Mouse (Mus musculus): Measurements from ENCODE around the gene St3gal3. TPM values are rescaled to one million over a fixed set of nuclear protein-coding genes. Genes with fewer than 3 reads are reported as not detected.

Gene St3gal3
- total RNA-seq, 2 experiments from 2014 or later, result 27.1 to 29.2 TPM

DNA sequence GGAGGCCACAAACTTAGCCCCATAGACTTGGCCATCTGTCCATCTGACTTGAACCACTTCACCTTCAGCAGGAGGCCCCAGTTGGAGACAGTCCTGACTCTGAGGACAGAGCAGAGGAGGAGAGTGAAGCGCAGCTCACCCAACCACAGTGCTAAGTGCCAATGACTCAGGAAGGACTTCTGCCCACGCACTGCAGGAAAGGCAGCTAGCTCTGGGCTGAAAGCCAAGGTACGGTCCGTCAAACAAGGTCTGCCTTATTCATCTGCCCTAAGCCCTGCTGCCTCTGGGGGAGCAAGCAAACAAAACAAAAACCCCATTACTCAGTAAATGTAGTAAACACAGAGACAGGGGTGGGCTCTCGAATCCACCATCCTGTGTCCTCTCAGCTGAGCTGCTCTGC lies 4.2 kb upstream of the St3gal3 start:
- DNase-seq, result peak; percentile 82

DNA sequence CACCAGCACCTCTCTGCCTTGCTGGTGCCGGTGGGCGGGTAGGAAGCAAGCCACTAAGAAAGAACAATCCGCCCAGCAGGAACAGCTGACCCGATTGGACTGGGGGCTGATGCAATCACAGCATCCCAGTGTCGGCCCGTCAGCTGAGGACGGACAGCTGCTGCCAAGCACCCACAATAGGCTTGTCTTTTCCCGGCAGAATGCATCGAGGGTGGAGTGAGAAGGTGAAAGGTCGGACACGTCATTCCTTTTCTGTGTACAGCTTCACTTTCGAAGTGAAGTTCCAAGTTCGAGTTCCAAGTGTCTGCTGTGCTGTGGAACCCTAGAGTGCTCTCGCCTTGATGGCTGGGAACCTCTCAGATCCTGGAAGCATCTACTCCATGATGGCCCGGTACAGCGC lies 3.1 kb upstream of the St3gal3 start:
- DNase-seq, result no peak

DNA sequence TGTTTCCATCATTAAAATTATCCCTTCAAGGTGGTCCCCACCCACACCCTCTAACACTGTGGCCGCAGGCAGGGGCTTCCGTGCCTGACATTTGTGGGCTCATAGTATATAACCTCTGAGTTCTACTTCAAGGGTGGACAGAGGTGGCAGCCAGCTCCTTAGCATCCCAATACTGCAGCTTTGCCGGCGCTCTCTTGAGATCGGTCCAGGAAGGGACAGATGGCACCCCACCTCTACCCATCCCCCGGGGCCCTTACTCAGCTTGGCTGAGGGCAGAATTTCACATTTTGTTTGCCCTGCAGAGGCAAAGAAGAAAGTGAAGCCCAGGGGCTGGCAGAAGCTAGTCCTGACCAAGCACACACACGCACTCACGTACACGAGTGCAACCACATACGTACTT lies 2.6 kb upstream of the St3gal3 start:
- no peak for DNase-seq

DNA sequence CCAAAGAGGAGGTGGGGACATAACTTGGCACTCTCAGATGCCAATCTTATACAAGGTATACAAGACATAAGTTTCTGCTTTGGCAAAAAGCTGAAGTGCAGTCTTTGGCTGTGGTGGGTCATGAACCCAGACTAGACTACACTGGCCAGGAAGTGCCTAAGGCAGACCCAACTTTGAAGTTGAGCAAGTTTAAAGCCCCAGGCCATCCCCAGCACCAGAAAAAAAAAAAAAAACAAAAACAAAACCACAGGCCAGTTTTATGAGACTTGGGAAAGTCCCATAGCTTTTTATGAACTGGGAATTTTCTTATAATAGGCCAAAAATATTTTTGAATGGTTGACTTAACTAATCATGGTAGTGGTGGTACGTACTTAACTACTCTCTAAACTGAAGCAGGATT lies 700 bp upstream of the St3gal3 start:
- DNase-seq, result no peak

DNA sequence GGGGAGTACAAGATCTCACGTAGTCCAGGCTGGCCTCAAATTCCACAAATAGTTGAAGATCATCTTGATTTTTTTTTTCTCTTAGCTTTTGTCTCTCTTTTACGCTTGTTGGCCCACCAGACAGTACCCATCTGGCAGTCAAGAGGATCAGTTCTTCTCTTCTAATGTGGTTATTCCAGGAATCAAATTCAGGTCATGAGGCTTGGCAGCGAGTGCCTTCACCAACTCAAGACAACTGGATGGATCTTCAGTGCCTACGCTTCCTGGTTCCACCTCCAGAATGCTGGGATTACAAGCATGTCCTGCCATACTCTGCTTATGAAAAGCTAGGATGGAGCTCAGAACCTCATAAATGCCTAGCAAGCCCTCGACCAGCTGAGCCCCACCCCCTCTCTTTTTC lies 3.4 kb downstream of the St3gal3 start:
- DNase-seq, result no peak

DNA sequence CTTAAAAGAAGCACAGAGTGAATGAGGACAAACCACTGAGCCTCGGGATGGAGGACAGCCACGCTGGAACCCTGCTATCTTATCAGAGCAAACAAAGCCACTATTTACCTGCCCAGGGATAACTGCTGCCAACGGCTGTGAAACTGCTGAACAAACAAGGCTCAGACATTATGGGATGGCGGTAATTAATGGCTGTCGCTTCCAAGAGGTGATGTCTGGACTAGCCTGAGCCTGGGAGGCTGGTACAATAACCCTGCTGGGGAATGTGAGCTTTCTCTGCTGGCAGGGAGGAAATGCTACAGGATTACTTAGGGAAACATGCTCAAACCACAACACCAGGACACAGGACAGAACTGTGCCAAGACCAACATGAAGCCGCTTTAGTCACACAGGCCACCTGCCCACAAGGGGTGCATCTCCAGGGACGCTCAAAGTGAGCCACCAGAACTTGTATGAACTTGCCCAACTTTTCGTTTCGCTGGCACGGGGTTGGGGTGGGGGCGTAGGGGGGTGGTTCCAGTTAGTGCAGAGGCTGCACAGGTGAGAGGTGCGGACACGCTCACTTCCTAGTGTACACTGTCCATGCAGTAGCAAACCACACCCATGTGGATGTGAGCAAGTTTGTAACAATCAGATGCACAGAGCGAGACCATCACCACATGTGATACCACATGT lies 11.5 kb downstream of the St3gal3 start:
- DNase-seq, result no peak

DNA sequence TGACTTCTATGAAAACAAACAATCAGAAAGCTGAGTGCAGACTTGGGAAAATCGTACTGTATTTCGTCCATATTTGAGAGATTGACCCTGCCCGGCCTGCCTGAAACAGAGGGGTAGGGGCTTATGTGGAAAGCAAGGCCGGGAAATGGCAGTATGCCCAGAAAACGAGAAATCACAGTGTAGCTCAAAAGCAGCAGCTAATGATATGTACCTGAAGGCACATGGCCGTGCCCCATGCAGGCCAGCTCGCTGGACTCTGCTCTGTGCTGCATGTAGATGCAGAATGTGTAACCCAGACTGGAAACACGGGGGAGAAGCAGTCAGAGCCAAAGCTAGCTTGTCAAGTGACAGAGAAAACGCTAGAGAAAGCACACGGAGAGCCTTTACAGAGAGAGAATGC lies 12.6 kb downstream of the St3gal3 start:
- DNase-seq, result no peak

DNA sequence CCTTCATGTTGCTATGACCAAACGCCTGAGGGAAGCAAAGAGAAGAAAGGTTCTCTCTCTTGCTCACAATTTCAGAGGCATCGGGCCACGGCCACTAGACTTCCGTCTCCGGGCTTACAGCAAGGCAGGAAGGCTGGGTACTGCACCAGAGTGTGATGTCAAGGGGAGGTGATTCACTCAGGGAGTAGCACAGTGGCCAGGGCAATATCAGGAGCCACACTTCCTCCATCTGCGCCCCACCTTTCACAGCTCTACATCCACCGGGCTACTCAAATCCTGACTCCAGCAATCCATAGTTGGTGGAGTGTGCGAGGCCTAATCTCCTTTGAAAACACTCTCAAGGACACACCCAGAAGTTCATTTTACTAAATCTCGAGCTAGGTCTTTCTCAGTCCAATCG lies 17.1 kb downstream of the St3gal3 start:
- no peak for DNase-seq

DNA sequence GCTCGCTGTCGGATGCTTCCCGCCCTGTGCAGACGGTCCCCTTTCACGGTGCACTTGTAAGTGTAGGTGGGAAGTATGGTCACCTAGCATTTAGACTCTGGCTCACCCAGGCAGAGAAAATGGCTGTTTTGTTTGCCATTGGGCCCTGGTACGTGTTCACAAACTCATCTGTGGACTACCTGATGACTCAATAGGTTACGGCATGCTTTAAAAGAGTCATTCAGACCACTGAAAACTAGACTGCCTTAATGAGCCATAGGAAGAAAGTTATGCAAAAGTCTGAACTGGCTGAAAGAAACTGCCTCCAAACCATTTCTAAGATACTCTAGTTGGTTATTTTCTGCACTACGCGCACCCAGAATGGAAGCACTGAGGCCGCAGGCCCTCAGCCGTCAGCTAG lies 18.6 kb downstream of the St3gal3 start:
- DNase-seq, result no peak

DNA sequence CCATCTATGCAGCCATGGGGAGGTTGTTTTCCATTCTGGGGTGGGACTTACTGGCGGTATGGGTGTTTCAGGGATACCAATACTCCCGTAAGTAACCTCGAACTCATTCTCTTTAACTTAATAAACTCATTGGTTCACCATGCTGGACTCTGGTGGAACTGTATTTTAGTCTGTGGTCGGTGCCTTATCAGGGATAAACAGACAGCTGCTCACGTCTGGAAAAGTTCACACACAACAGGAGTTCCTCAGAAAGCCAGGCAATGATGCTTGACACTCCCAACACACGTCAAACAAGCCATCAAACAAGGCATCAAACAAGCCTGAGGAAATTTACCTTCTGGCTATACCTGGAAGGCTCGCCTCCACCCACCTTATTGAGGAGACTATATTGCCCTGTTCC lies 19.6 kb downstream of the St3gal3 start:
- DNase-seq, result no peak

DNA sequence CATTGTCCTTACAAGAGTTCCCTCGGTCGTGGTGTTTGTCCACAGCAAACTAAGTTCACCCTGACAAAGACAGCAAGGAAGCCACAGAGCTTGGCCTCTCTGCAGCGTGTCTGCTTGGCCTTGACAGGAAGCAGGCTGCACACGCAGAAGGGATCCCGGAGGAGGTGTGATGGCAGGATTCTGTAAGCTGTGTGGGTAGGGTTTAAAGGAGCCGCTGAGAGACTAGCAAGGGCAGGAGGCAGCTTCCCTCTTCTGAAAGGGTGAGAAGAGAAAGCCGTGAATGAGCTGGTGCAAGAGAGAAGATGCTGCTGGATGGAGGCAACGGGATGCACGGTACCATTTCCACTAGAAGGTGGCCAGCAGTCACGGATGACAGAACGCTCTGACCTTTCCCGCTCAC lies 22.1 kb downstream of the St3gal3 start:
- no peak for DNase-seq

DNA sequence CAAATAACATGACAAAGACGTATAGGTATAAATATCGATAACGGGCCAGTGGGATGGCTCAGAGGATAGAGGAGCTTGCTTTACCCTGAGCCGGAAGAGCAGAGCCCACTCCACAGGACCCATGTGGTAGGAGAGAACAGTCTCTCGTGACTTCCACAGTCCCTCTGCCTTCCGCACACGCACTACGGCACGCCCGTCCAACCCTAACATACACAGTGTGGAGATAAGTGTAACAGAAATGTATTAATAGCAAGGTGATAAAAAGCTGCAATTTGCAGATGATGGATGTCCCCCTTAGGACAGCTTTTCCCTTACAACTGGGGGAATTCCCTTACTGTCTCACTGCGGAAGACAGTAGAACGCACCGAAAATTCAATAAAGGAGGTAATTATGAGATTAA lies 25.1 kb downstream of the St3gal3 start:
- no peak for DNase-seq

DNA sequence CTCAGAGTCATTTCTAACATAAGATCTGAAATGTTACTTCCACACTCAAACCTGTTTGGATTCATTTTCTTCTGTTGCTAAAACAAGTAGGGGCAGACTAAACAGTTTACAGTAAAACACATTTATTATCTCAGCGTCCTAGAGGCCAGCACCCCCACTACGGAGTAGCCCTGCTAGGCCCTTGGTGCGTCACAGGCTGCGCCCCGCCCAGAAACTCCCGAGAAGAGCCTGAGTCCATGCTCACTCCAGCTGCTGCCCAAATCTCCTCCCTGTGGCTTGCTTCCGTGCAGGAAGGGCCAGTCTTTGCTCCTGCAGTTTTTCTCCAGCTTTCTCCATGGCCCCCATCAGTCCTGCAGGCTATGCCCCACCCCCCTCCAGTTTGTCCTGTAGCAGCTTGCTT lies 25.9 kb downstream of the St3gal3 start:
- peak; percentile 51 for DNase-seq

DNA sequence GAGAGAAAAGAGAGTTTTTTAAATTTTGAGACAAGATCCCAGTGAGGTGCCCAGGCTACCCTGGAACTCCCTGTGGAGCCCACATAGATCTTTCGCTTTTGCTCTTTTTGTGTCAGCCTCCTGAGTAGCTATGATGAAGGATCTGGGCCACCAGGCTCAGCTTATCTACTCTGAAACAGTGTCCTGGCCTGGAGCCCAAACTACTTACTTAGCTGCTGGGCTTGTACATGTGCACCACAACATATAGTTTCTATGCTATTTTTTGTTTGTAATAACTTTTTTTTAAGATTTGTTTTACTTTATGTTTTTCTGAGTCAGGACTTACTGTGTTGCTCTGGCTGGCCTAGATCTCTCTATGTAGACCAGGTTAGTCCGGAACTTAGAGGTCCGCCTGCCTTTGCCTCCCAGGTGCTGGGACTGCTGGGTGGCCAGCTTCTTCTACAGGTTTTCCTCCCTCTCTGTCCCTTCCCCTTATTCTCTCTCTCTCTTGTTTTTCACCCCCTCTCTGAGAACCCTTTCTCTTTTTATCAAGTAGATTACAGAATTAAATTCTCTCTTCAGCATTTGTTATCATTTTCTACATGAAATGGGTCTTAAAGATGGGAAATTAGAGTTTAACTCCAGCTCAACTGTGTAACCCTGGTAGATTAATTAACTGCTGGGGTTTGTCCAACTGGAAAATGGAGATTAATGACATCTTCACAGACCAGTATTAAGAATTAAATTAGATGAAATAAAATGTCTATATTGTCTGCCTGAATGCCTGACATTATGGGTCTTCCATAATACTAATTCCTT lies 29.3 kb downstream of the St3gal3 start:
- no peak for DNase-seq

DNA sequence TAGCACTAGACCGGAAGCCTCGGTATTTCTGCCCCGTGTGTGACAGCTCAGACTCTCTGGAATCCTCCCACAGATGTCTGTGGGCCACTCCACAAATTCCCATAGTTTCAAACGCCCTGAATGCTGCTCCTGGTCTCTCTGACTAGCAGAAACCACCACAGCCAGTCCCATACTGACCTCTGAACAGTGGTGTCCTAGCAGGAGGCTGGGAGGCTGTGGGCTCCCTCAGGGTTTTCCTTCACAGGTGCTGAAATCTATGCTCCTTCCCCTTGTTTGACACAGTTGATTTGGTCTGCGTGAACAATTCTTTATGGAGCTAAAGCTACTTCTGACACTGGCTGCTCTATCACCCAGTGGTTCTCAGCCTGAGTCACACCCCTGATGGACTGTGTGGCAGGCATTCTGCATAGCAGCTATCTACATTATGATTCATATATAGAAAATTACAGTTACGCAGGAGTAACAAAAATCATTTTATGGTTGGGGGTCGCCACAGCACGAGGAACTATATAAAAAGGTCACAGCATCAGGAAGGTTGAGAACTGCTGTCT lies 31.4 kb downstream of the St3gal3 start:
- no peak for DNase-seq

DNA sequence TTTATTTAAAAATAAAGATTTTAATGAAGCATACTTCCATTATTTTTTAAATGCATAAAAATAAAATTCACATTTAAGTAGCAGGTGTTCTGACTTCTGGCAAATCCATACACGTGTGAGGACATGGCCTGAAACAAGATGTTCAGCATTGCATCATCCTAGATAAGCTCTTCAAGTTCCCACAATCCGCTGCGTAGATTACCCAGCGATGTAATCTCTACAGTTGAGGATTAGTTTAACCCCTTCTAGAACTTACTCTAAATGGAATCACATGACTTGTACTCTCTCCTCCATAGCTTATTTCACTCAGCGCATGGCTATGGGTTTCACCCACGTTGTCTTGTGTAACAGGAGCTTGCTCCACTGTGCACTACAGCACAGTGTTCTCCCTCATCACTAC lies 33.2 kb downstream of the St3gal3 start:
- DNase-seq, result no peak

DNA sequence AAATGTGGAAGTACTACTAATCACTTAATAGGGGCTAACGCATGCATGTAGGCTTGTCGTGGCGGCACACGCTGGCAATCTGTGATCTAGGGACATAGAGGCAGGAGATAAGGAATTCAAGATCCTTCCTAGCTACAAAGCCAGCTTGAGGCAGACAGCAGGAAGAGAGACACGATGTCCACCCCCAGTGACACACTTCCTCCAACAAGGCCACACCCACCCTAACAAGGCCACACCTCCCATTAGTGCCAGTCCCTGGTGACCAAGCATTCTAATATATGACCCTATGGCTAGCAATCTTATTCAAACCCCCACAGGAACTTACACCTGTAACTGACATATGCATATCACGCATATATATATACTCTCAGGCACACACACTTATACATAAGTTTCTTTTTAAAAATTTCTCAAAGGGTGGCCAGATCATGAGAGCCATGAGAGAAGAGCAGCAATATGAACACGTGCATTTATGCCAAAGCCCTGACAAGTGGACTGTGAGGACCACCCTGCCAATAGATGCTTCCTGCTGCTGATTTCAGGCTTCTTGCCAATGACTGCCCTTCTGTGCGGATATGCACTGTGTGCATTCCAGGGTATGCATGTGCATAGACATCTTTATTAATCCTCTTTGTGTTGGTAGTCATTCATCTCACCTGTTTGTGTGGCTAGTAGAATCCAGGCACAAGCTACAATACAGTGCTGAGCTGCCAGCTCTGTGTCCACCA lies 34.9 kb downstream of the St3gal3 start:
- DNase-seq, result no peak

DNA sequence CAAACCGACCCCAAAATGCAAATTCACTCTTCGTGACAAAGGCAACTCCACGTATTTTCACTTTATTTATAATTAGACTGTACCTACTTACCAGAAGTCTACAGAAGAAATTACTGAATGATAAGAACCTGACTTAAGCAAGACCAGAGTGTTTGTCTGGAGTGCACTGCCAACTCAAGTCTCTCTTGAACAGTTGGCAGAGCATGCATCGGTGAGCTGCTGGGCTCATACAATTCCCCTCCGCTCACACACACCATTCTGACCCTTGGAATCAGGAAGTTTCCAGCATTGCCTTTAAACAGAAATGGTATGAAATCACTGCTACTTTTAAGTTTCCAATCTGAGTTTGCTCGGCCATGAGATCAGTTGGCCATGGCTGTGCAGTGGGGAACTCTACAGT lies 36.1 kb downstream of the St3gal3 start:
- no peak for DNase-seq

DNA sequence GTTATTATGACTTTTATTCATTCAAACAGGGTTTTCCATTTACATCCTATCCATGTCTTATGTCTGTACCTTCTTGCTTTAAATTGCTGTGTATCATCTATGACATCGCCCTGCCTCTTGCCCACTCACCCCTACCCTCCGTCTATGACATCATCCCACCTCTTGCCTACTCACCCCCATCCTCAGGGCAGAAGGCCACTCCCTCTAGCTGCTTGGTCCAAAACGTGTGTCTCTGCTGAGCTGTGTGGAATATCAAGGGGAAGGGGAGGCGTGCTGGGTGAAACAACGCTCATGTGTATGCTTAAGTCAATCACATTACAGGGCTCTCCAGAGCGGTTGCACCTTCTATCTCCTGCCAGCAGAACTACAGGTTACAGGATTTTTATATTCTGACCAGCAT lies 38.6 kb downstream of the St3gal3 start:
- DNase-seq, result no peak

DNA sequence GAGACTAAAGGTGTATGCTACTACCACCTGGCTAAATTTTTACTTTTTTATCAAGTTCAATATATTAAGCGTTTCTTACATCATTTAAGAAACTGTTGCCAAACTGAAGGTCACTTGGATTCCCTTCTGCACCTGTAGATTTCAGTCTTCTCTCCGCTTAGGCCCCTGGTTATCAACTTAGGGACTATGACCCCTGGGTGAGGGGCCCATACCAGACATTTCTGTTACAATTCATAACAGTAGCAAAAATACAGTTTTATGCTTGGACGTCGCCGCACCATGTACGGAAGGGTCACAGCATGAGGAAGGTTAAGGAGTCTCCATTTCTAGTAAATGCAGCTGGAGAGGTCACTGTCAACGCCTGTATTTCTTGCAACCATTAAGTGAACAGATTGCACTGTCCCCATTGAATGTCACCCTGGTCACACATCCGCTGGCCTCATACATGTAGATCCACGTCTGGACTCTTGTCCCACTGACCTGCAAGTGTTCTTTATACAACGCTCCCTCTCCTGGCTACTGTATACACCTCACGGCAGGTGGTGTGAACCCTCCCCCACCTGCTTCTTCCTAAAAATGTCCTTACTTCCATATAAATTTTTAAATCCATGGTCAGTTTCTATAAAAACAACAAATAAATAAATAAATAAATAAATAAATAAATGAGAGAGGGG lies 41.8 kb downstream of the St3gal3 start:
- no peak for DNase-seq

DNA sequence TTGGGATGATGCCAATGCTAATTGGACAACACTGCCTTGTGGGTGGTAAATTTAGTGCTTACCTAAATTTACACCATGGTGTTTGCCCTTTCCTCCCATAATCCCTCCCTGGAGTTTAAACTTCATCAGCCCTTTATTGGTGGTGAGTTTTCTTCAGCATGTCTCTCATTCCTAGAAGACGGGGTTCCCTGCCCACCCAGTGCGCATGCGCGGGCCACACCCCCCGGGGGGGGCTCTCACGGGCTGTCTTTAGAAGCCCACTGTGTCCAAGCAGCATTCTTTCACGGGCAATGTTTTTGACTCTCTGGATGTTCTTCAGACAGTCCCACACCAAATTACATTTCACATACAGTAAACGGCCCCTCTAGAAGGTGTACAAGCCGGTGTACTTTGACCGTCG lies 44.3 kb downstream of the St3gal3 start:
- no peak for DNase-seq

DNA sequence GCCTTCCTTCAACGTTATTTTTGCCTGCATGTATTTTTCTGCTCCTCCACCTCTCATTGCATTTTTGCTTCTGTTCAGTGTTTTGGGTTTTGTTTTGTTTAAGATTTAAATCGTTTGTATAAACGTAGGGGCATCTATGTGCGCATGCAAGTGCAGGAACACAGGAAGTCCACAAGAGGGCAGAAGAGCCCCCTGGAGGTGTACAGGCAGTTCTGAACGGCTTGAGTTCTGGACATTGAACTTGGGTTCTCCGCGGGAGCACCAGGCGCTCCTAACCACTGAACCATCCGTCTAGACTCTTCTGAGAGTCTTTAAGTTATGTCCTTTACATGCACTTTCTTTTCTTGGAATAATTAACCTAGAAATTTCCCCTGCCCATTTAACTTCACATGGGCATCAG lies 44.8 kb downstream of the St3gal3 start:
- peak; percentile 59 for DNase-seq

DNA sequence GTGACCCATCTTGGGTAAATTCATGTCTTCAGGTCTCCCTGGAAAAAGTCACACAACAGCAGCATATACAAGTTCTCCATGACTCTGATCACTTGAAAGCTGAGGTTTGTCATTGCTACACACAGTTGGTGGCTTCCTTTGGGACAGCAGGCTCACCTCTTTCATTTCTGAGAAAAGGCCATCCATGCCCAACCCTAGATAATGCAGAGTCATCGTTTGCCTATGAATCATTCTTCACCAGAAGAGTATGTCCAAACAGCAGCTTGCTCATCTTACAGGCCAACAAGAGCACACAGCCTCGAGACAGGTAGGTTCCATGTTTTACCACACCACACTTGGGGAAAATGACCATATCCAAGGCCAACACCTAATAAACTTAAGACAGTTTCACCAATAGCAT lies 45.9 kb downstream of the St3gal3 start:
- no peak for DNase-seq
